Mouse (Mus musculus) right cerebral cortex, postnatal 14 days (tissue): ENCODE measurements around the gene Uap1.
A peak's percentile ranks its signal among the peaks of the same experiment; 100 is the strongest.
"Not testable (repeated sequence)": the region's sequence is repeated elsewhere in the genome, so short reads cannot be mapped to it uniquely, and the experiment has no call there.

ENCODE experiments used
- DNase-seq: peaks from one replicate; pipeline ENCODE4 v3.0.0; 2022

The Uap1 gene

DNA sequence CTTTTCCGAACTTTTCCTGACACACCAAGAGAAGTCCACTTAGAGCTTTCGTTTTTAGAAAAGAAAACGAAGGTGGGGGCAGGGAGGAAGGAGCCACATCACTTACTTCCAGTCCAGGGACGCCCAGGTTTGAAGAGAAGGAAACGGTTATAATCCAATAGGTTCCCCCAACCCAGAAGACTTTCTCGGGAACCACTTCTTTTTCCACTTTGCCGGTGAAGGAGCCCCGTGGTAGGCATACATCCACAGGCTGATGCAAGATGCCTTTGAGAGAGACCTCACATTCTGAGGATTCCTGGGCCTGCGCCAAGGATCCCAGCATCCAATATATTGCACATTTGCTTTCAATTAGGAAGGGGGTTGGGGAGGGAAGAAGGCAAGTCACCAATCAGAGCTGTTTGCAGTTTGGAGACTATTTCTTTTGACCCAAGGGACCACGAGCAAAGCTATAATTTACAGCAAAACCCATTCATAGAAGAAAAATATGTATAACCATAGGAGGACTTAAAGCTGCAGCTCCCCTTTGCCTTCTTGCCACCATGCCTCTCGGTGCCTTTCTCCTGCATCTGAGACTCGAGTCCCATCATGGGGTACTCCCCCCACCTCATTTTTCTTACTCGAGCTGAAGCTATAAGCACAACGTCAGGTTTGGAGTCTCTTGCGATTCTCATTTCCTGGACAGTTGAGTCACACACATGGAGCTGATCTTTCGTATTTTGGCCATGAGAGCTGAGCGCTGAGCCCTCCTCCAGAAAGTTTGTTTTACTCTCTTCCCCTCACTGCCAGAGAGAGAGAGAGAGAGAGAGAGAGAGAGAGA lies 64.0 kb downstream of the Uap1 start, which contains the start of gene Ddr2:
TSS of gene Ddr2 (minus strand) at position 247 of the 817 bp plus-strand sequence.
- DNase-seq = peak; percentile 28

DNA sequence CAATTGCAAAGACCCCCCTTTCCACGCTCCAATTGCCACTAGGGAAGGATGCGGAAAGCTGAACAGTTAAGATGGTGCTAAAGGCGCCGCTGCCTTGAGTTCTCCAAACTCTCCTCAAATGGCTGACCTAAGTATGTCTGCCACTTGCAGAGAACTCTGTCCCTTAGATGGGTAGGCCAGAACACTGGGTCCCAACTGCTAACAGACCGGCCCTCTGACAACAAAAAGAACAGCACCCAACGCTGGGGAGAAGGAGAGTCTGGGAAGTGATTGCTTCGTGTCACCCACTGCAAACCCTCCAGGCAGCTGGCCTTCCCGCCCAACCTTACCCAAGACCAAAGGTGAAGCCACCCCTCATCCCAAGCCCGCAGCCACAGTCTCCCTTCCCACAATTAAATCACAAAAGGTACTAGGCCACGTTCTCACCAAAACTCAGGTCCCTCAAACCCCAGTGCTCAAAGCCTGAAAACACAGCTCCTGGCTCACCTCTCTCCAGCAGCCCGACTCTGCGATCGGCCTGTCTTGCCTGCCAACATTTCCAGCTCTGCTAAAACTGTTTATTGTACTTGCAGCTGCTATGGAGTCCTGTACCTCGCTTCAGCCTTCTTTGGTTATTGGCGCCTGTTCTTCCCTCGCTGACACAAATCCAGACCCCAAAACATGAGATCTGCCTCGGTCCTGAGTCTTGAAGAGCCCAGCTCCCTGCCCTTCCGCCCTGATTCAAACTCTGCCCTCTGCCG lies 64.8 kb downstream of the Uap1 start:
- no peak for DNase-seq

DNA sequence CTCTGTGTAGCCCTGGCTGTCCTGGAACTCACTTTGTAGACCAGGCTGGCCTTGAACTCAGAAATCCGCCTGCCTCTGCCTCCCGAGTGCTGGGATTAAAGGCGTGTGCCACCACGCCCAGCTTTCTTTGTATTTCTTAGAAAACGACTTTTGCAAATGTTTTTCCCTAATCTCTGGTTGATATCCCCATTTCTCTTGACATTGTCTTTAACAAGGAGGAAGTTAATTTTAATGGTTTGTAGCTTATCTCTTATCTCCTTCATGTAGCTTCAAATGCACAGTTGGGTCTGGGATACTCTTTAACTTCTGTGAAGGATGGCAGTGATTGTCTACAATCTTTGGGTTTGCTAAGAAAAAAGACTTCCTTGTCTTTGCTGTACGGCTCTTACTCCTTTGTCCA lies 71.9 kb downstream of the Uap1 start:
- not testable (repeated sequence) for DNase-seq
